Mouse (Mus musculus) midbrain, embryonic 13.5 days (tissue): ENCODE measurements at regions not wholly inside any gene's neighbourhood (a gene's known extent, or its start where the extent isn't known, plus 50 kb on each side); places are given as distances from the start of the nearest gene placed in this dataset.

Experiments used
- ATAC-seq: fragments of 200-750 bp; cut with Nextera tagmentation; 2 replicates; pipeline ENCODE4 v1.8.0; 2017; ENCODE audit warnings: mild to moderate bottlenecking, moderate TSS enrichment, moderate library complexity
- H3K27ac ChIP-seq: fragments of 300-500 bp; sonication (generic); 2 replicates; pipeline ENCODE4 v1.5.1; 2015; ENCODE audit warnings: inconsistent platforms, mild to moderate bottlenecking, moderate library complexity
- H3K27me3 ChIP-seq: fragments of 300-500 bp; sonication (generic); 2 replicates; pipeline ENCODE4 v1.6.1; 2015; ENCODE audit warnings: mild to moderate bottlenecking, inconsistent platforms
- H3K36me3 ChIP-seq: fragments of 300-500 bp; sonication (generic); 2 replicates; pipeline ENCODE4 v1.6.1; 2015; ENCODE audit warnings: mild to moderate bottlenecking, inconsistent platforms
- H3K4me1 ChIP-seq: fragments of 300-500 bp; sonication (generic); replicated peaks from 2 replicates; pipeline ENCODE4 v1.6.1; 2015; ENCODE audit warnings: inconsistent platforms
- H3K4me2 ChIP-seq: fragments of 300-500 bp; sonication (generic); replicated peaks from 2 replicates; pipeline ENCODE4 v1.6.1; 2015; ENCODE audit warnings: moderate library complexity, mild to moderate bottlenecking, inconsistent platforms
- H3K4me3 ChIP-seq: fragments of 300-500 bp; sonication (generic); replicated peaks from 2 replicates; pipeline ENCODE4 v1.5.1; 2015; ENCODE audit warnings: mild to moderate bottlenecking, inconsistent platforms
- H3K9ac ChIP-seq: fragments of 300-500 bp; sonication (generic); replicated peaks from 2 replicates; pipeline ENCODE4 v1.6.1; 2015; ENCODE audit warnings: mild to moderate bottlenecking, inconsistent platforms
- H3K9me3 ChIP-seq: fragments of 300-500 bp; sonication (generic); 2 replicates; pipeline ENCODE4 v1.6.1; 2016; ENCODE audit warnings: mild to moderate bottlenecking, inconsistent platforms
- whole genome bisulfite sequencing: fragments of 180-500 bp; shearing (Covaris S2); methylation state at CpG from one replicate; pipeline ENCODE4 v1.1.7; 2015; 5-methylcytosine and 5-hydroxymethylcytosine counted together

DNA sequence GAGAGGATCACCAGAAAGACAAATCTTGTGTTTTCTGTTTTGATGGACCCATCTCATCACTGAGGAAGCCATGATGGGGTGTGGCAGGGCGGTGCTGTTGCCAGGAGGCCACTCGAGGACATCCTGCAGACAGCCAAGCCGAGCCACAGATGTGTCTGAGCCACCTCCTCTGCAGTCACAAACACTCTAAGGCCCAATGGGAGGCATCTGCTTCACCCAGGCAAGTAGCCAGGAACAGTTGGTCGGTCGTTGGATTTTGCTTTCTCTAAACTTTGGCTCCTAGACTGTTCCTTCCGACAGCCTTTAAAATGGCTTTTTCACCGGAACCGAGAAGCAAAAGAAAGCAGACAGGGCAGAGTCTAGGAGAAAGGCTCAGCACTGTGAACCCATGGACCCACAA, 90.5 kb downstream of the Gas1 start:
- no peak overlapping the region for H3K4me2 ChIP-seq
- peaks cover 10% of the 10 kb centered on the region; the same call in 1 of the 2 replicates for H3K27me3 ChIP-seq
- no peak for ATAC-seq
- 88% methylated on average over 8 of the region's 8 CpGs for WGBS
- no peaks in the 10 kb centered on the region for H3K9me3 ChIP-seq
- H3K4me3 ChIP-seq, result no peak overlapping the region
- H3K27ac ChIP-seq, result no peak overlapping the region
- peaks cover 16% of the 10 kb centered on the region for H3K4me1 ChIP-seq
- H3K9ac ChIP-seq, result no peak overlapping the region
- no peaks in the 10 kb centered on the region for H3K36me3 ChIP-seq

DNA sequence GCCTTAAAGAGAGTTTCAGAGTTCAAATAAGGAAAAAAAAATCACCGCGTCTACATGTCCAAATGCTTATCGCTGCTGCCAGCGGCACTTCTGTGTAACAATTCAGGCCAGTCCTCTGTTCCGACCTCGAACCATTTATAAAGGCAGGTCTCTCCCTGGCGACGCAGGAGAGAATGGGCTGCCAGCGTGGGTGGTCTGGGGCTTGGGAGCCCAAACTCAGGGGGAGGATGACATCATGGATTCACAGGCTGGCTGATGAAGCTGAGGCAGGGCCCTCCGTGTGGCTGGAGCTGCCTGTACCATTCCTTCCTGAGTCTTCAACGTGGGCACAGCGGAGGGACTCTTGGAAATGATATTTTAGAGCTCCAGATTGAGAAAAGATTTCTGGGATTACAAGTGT, 92.2 kb downstream of the Gas1 start:
- peak overlapping the region; percentile 22 for H3K4me3 ChIP-seq
- peaks cover 16% of the 10 kb centered on the region for H3K4me1 ChIP-seq
- peaks cover 10% of the 10 kb centered on the region; the same call in 1 of the 2 replicates for H3K27me3 ChIP-seq
- peak overlapping the region; percentile 49 for H3K9ac ChIP-seq
- WGBS, result 6% methylated on average over 12 of the region's 12 CpGs
- H3K36me3 ChIP-seq, result no peaks in the 10 kb centered on the region
- no peak overlapping the region for H3K27ac ChIP-seq
- ATAC-seq, result 0 out of 2 replicates have a peak, but pooled peaks have one; percentile 69
- H3K9me3 ChIP-seq, result no peaks in the 10 kb centered on the region
- H3K4me2 ChIP-seq, result peak overlapping the region; percentile 44

DNA sequence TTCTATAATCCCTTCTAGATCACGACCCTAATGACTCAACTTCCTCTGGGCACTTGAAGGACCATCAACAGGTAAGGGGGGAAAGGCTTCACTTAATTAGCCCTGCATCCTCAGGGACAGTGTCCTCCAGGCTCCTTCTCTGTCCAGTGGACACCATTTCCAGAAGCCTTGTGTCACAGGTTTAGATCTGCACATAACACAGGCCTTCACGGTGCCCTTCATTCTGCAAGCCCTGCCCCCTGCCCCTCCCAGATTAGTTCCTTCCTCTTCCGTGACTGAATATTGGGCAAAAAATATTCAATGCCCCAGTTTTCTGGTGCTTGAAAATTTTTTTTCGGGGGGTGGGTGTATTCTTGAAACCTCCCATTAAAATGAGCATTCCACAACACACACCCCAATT, 92.9 kb downstream of the Gas1 start:
- no peak overlapping the region for H3K4me2 ChIP-seq
- WGBS, result 46% methylated on average over 4 of the region's 4 CpGs
- peaks cover 16% of the 10 kb centered on the region for H3K4me1 ChIP-seq
- no peak for ATAC-seq
- no peaks in the 10 kb centered on the region for H3K9me3 ChIP-seq
- H3K4me3 ChIP-seq, result no peak overlapping the region
- H3K36me3 ChIP-seq, result no peaks in the 10 kb centered on the region
- no peak overlapping the region for H3K9ac ChIP-seq
- H3K27ac ChIP-seq, result no peak overlapping the region
- peaks cover 10% of the 10 kb centered on the region; the same call in 1 of the 2 replicates for H3K27me3 ChIP-seq

DNA sequence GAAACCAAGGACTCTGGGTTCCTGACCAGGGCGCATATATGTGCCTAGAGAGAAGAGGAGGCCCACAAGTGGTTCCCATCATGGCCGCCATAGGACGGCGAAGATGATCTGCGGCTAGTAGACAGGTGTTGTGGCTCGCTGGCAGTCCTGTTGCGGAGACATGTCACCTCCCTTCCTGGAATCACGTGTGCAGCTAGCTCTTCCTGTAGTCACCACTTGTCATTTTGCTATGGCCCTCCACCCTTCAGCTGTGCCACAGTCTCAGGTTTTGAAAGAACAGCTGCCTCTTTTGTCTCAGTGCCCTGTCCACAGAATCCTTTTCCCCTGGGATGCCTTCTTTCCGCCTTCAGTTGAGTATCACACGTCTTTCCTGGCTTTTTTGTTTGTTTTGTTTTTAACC, 97.1 kb downstream of the Gas1 start:
- Histone ChIP-seq H3K27ac (no peak overlapping the region), H3K27me3 (peaks cover 4% of the 10 kb centered on the region; the same call in 1 of the 2 replicates), H3K9ac (no peak overlapping the region), H3K4me1 (peaks cover 11% of the 10 kb centered on the region), H3K4me2 (no peak overlapping the region), H3K9me3 (no peaks in the 10 kb centered on the region), H3K36me3 (no peaks in the 10 kb centered on the region), H3K4me3 (no peak overlapping the region)
- no peak for ATAC-seq
- WGBS, result 81% methylated on average over 10 of the region's 10 CpGs

DNA sequence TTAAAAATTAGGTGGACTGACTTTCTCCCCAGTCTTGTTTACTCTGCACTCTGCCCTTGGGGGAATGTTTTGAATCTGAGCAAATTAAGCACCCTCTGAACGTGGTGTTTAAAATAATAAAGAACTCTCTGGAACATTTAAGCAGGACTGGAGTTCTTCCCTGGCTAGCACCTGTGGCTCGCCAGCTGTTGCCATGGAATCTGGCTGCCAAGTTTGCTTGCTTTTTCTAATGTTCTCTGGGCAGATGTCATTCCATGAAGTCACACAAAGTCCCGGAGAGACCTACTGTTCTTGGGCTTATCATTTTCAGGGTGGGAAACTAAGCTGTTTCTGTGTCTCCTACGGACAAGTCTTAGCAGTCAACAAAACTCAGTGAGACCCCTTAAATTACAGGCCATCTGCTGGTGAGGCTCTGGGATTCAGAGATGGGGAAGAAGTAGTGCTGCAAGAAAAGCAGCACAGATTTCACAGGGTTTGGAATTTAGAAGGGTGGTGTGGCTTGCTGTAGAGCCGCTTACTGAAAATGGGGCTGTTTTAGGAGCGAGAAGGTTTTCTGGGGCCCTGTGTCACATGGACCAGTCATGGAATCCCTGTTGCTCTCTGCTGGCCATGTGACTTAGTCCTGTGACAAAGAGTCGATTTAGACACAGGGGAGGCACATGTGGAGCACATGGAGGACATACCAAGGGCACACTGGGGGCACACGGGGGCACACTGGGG, 98.7 kb downstream of the Gas1 start:
- Histone ChIP-seq H3K9ac (no peak overlapping the region), H3K4me3 (no peak overlapping the region), H3K27me3 (peaks cover 2% of the 10 kb centered on the region; the same call in 1 of the 2 replicates), H3K4me1 (no peaks in the 10 kb centered on the region), H3K4me2 (no peak overlapping the region), H3K36me3 (no peaks in the 10 kb centered on the region), H3K9me3 (no peaks in the 10 kb centered on the region), H3K27ac (no peak overlapping the region)
- ATAC-seq, result no peak
- WGBS, result 82% methylated on average over 8 of the region's 8 CpGs

DNA sequence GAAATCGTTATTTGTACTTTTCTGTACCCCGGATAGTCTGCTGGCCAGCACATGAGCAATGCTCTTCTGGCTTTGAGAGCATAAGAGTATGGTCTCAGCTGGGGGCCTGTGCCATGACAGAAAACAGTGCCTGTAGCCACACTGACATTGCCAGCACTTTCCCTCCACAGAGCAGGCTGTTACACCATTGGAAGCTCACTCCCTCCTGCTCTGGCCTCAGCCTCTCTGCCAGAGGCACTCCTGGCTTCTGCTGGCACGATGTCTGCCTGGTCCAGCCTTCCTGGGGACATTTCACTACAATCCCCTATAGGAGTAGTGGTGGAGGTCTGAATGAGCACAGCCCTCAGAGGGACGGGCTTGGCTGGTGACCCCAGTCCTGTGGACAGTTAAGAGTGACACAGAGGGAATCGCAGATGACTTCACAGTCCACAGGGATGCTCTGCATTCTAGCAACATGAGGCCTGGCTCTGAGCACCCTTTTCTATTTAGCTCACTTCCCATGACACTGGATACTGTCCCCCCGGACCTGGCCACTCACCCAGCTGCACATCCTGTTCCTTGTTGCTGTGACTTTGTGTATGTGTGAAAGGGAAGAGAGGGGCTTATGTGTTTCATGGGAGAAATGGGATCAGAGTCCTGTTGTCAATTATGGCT, 100.9 kb downstream of the Gas1 start:
- Histone ChIP-seq H3K36me3 (no peaks in the 10 kb centered on the region), H3K4me3 (no peak overlapping the region), H3K27ac (no peak overlapping the region), H3K9ac (no peak overlapping the region), H3K4me2 (no peak overlapping the region), H3K4me1 (no peaks in the 10 kb centered on the region), H3K9me3 (no peaks in the 10 kb centered on the region), H3K27me3 (no peaks in the 10 kb centered on the region)
- 73% methylated on average over 6 of the region's 6 CpGs for WGBS
- ATAC-seq, result no peak

DNA sequence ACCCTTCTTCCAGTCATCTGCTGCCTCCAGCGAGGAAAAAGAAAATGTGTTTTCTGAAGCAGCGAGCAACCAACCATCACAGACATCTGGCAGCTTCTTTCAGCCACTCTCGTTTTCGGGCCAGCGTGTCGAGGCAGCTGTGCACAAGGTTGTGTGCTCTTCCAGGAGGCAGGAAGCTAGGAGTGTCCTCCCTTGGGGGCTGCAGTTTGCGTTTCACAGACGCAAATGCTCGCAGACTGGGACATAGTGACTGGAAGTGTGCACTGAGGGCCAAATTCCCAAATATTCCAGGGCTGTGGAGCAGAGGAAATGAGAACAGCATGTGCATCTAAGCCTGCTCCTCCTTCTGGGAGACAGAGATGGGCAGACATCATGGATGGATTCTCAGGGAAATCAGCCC, 105.6 kb downstream of the Gas1 start:
- Histone ChIP-seq H3K4me2 (no peak overlapping the region), H3K27ac (no peak overlapping the region), H3K4me3 (no peak overlapping the region), H3K4me1 (no peaks in the 10 kb centered on the region), H3K9ac (no peak overlapping the region), H3K9me3 (no peaks in the 10 kb centered on the region), H3K36me3 (no peaks in the 10 kb centered on the region), H3K27me3 (no peaks in the 10 kb centered on the region)
- no peak for ATAC-seq
- WGBS, result 59% methylated on average over 9 of the region's 9 CpGs

DNA sequence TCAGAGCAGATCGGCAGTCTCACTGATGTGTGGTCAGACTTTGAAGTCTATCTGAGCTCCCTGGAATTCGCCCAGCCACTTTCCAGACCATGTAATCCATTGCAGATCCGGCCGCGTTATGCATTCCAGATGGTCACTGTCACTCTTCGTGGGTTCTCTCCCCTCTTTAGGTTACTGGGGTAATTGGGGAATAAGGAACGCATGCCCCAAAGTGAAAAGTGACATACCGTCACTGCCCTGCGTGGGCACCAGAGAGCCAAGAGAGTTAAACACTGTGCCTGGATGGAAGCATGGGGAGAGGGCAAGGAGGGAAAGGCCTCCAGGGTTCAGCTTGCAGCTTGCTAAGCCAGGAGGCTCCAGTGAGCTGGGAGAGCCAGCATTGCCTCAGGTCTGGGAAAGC, 108.0 kb downstream of the Gas1 start:
- no peaks in the 10 kb centered on the region for H3K9me3 ChIP-seq
- no peak overlapping the region for H3K9ac ChIP-seq
- no peak overlapping the region for H3K27ac ChIP-seq
- no peak for ATAC-seq
- no peak overlapping the region for H3K4me3 ChIP-seq
- H3K36me3 ChIP-seq, result no peaks in the 10 kb centered on the region
- H3K27me3 ChIP-seq, result no peaks in the 10 kb centered on the region
- no peaks in the 10 kb centered on the region for H3K4me1 ChIP-seq
- 51% methylated on average over 9 of the region's 9 CpGs for WGBS
- no peak overlapping the region for H3K4me2 ChIP-seq

DNA sequence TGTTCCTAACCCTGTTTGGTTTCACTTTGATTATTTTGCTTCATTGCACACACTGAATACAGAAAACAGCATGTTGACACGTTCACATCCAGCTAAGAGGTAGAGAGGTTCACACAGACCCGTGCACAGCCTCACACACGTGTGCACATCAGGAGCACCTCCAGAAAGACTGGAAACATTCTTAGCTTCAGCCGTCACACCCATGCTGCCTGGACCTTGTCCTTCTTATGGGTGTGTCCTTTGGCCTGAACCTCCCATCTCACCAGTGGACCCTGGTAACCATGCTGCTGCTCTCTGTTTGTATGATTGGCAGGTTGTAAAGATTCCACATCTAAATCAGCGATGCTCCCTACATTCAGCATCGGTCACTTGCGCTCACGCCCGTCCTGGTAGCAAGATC, 109.8 kb downstream of the Gas1 start:
- Histone ChIP-seq H3K4me2 (no peak overlapping the region), H3K27ac (no peak overlapping the region), H3K4me1 (no peaks in the 10 kb centered on the region), H3K4me3 (no peak overlapping the region), H3K9ac (no peak overlapping the region), H3K9me3 (no peaks in the 10 kb centered on the region), H3K36me3 (no peaks in the 10 kb centered on the region), H3K27me3 (no peaks in the 10 kb centered on the region)
- no peak for ATAC-seq
- 80% methylated on average over 9 of the region's 9 CpGs for WGBS

DNA sequence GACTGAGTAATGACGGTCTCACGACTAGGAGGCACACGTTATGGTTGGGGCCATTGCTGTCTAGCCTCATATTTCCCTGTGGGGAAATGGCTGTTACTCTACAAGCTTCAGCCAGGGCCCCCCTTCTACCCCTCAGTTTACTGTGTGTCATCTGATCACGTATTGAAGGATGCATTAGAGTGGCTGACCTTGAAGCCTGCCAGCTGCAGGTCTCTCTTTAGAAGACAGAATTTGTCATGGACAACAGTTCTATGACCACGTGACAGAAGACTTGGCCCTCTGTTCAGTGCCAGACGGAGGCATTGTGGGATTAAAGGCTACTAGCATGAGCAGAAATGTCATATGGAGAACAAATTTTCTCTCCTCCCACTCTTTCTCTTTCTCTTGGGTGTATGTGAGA, 115.6 kb downstream of the Gas1 start:
- Histone ChIP-seq H3K36me3 (no peaks in the 10 kb centered on the region), H3K4me1 (peaks cover 8% of the 10 kb centered on the region), H3K4me3 (no peak overlapping the region), H3K9me3 (no peaks in the 10 kb centered on the region), H3K9ac (no peak overlapping the region), H3K27me3 (no peaks in the 10 kb centered on the region), H3K4me2 (no peak overlapping the region), H3K27ac (no peak overlapping the region)
- WGBS, result 79% methylated on average over 6 of the region's 6 CpGs
- no peak for ATAC-seq

DNA sequence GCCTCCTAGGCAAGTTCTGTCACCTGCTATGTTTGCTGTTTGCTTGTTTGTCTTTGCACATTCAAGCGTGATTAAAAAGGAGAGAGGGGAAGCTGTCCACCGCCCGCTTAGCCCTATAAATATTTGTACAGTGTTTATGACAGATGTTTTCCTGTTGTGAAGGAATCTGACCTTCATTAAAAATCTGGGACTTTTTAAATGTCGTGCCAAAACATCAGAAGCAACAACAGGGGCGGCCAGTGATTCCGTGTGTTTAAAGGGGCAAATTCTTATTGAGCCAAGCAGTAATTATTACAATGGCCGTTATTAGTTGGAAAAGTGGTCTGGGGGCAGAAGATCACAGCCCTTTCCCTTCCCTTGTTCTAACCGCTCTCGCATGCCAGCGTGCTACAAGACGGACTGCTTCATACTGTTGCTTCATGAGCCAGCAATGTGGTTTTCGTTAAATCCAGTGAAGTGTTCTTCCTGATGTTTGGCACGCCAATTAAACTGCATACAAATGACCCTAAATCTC, 119.3 kb downstream of the Gas1 start:
- H3K9ac ChIP-seq, result peak overlapping the region; percentile 29; the same call in 1 of the 2 replicates
- no peak for ATAC-seq
- H3K27ac ChIP-seq, result no peak overlapping the region
- H3K36me3 ChIP-seq, result no peaks in the 10 kb centered on the region
- no peaks in the 10 kb centered on the region; the same call in 1 of the 2 replicates for H3K27me3 ChIP-seq
- no peaks in the 10 kb centered on the region for H3K9me3 ChIP-seq
- peaks cover 8% of the 10 kb centered on the region for H3K4me1 ChIP-seq
- H3K4me3 ChIP-seq, result no peak overlapping the region
- no peak overlapping the region for H3K4me2 ChIP-seq
- 42% methylated on average over 13 of the region's 13 CpGs for WGBS

DNA sequence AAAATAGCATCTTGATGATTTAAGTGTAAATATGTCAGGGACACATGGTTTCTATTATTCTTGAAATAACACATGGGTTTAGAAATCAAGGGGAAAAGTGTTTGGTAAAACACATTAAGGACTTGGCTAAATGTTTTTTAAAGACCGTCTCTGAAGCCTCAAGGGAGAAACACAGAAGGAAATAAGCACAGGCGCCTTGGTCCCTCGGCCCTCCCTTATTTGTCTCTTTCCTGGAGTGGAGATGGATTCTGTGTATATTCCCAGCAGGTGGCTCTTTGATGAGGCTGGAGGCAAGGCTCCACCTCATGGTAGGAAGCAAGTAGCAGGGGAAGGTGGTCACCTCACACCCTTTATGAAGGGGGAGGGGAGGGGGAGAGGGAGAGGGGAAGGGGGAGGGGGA, 122.6 kb downstream of the Gas1 start:
- no peak overlapping the region for H3K4me2 ChIP-seq
- WGBS, result 64% methylated on average over 3 of the region's 3 CpGs
- ATAC-seq, result no peak
- no peaks in the 10 kb centered on the region; the same call in 1 of the 2 replicates for H3K27me3 ChIP-seq
- no peaks in the 10 kb centered on the region for H3K9me3 ChIP-seq
- H3K27ac ChIP-seq, result no peak overlapping the region
- H3K4me1 ChIP-seq, result peaks cover 17% of the 10 kb centered on the region
- no peaks in the 10 kb centered on the region for H3K36me3 ChIP-seq
- H3K4me3 ChIP-seq, result no peak overlapping the region
- H3K9ac ChIP-seq, result no peak overlapping the region
